Mouse (Mus musculus): Measurements from ENCODE around the gene E130114P18Rik. TPM values are rescaled to one million over a fixed set of nuclear protein-coding genes. Genes with fewer than 3 reads are reported as not detected.

E130114P18Rik gene
- polyA plus RNA-seq, 1 experiment from 2014 or later, result 1.6 TPM

- no peak overlapping the region for H3K27ac ChIP-seq (ENCODE audit: low read depth, low read length)
- H3K9me3 ChIP-seq (ENCODE audit: control insufficient read depth), result no peaks in the 10 kb centered on the region
- H3K4me2 ChIP-seq (replicated peaks; ENCODE audit: low read depth), result no peak overlapping the region
- H3K4me3 ChIP-seq (ENCODE audit: low read depth, low read length), result no peak overlapping the region
- no peaks in the 10 kb centered on the region for H3K36me3 ChIP-seq (ENCODE audit: control insufficient read depth, insufficient read depth)
- H3K27me3 ChIP-seq (replicated peaks; ENCODE audit: control insufficient read depth, insufficient read depth, low read length), result no peaks in the 10 kb centered on the region
- H3K4me1 ChIP-seq (replicated peaks; ENCODE audit: control insufficient read depth, insufficient read depth, low read length), result no peaks in the 10 kb centered on the region
- ATAC-seq, result no peak
- TF ChIP-seq CTCF (IDR thresholded peaks at IDR 0.05; ENCODE audit: low read depth), result no peak
- WGBS, result 82% methylated on average over 3 of the region's 3 CpGs
- H3K9ac ChIP-seq (ENCODE audit: low read depth, low read length), result no peak overlapping the region
These were observed 31.0 kb upstream of the E130114P18Rik start for GRCm38 (mm10) chr4:97808885-97809284.

- H3K9me3 ChIP-seq (ENCODE audit: control insufficient read depth), result no peaks in the 10 kb centered on the region
- no peaks in the 10 kb centered on the region for H3K4me1 ChIP-seq (replicated peaks; ENCODE audit: control insufficient read depth, insufficient read depth, low read length)
- ATAC-seq, result no peak
- no peak overlapping the region for H3K9ac ChIP-seq (ENCODE audit: low read depth, low read length)
- no peaks in the 10 kb centered on the region for H3K27me3 ChIP-seq (replicated peaks; ENCODE audit: control insufficient read depth, insufficient read depth, low read length)
- H3K27ac ChIP-seq (ENCODE audit: low read depth, low read length), result no peak overlapping the region
- no peaks in the 10 kb centered on the region for H3K36me3 ChIP-seq (ENCODE audit: control insufficient read depth, insufficient read depth)
- TF ChIP-seq CTCF (IDR thresholded peaks at IDR 0.05; ENCODE audit: low read depth), result no peak
- H3K4me3 ChIP-seq (ENCODE audit: low read depth, low read length), result no peak overlapping the region
- 93% methylated on average over 2 of the region's 2 CpGs for WGBS
- H3K4me2 ChIP-seq (replicated peaks; ENCODE audit: low read depth), result no peak overlapping the region
These were observed 29.0 kb upstream of the E130114P18Rik start for GRCm38 (mm10) chr4:97806924-97807323.

DNA sequence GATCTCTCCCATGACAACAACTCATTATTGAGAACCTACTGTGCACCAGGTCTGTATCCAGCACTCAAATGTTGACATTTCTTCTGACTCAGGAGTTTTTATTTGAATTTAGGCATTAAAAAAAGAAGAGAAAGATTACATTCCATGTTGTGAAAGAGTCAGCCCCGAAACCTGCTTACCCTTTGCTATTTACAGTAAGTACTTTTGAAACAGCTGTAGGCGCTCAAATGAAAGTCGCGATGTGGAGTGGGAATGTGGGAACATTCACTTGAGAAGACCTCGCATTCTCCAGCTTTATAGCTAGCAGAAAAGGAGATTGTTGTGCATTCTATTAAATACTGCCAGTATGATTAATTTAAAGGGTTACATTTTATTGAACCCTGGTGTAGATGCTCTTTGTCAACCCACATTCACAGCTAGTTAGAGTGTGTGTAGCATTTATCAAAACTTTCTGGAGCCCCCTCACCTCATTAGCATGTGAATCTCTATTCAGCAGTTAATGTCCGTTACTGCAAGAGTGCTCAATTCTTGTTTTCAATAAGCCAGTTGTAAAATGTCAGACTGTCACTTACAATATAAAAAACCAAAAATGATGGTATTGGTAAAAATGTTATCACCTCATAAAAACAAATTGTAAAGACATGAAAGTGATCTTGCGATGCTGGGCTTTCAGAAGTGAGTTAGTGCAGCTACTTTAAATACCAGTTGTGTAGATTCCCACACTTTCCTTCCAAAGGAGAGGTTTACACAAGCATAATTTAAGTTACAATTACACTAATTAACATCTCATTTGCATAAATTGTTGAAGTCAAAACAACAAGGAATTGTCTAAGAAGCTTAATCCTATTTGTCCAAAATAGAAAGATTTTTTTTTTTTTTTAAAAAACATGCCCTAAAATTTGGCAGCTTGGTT, 28.3 kb upstream of the E130114P18Rik start:
- Histone ChIP-seq H3K4me1 (replicated peaks; ENCODE audit: control insufficient read depth, insufficient read depth, low read length) (no peaks in the 10 kb centered on the region), H3K27me3 (replicated peaks; ENCODE audit: control insufficient read depth, insufficient read depth, low read length) (no peaks in the 10 kb centered on the region), H3K27ac (ENCODE audit: low read depth, low read length) (no peak overlapping the region), H3K9me3 (ENCODE audit: control insufficient read depth) (no peaks in the 10 kb centered on the region), H3K9ac (ENCODE audit: low read depth, low read length) (no peak overlapping the region), H3K4me2 (replicated peaks; ENCODE audit: low read depth) (no peak overlapping the region), H3K36me3 (ENCODE audit: control insufficient read depth, insufficient read depth) (no peaks in the 10 kb centered on the region), H3K4me3 (ENCODE audit: low read depth, low read length) (no peak overlapping the region)
- no peak for ATAC-seq
- TF ChIP-seq CTCF (IDR thresholded peaks at IDR 0.05; ENCODE audit: low read depth), result no peak
- 64% methylated on average over 7 of the region's 7 CpGs for WGBS

- WGBS, result 40% methylated on average over 2 of the region's 2 CpGs
- no peak for TF ChIP-seq CTCF (IDR thresholded peaks at IDR 0.05; ENCODE audit: low read depth)
These were observed 27.4 kb upstream of the E130114P18Rik start for GRCm38 (mm10) chr4:97805255-97805654.

GRCm38 (mm10) chr4:97804638-97805037, 26.8 kb upstream of the E130114P18Rik start:
- Histone ChIP-seq H3K36me3 (ENCODE audit: control insufficient read depth, insufficient read depth) (no peaks in the 10 kb centered on the region), H3K4me3 (ENCODE audit: low read depth, low read length) (no peak overlapping the region), H3K4me2 (replicated peaks; ENCODE audit: low read depth) (no peak overlapping the region), H3K27me3 (replicated peaks; ENCODE audit: control insufficient read depth, insufficient read depth, low read length) (no peaks in the 10 kb centered on the region), H3K9me3 (ENCODE audit: control insufficient read depth) (no peaks in the 10 kb centered on the region), H3K4me1 (replicated peaks; ENCODE audit: control insufficient read depth, insufficient read depth, low read length) (no peaks in the 10 kb centered on the region), H3K9ac (ENCODE audit: low read depth, low read length) (no peak overlapping the region), H3K27ac (ENCODE audit: low read depth, low read length) (no peak overlapping the region)
- WGBS, result 88% methylated on average over 5 of the region's 5 CpGs
- TF ChIP-seq CTCF (IDR thresholded peaks at IDR 0.05; ENCODE audit: low read depth), result no peak
- no peak for ATAC-seq

More at GRCm38 (mm10) chr4:97805255-97805654, 27.4 kb upstream of the E130114P18Rik start:
- no peak overlapping the region for H3K4me2 ChIP-seq (replicated peaks; ENCODE audit: low read depth)
- H3K9me3 ChIP-seq (ENCODE audit: control insufficient read depth), result no peaks in the 10 kb centered on the region
- no peak overlapping the region for H3K9ac ChIP-seq (ENCODE audit: low read depth, low read length)
- H3K27ac ChIP-seq (ENCODE audit: low read depth, low read length), result no peak overlapping the region
- H3K4me1 ChIP-seq (replicated peaks; ENCODE audit: control insufficient read depth, insufficient read depth, low read length), result no peaks in the 10 kb centered on the region
- H3K4me3 ChIP-seq (ENCODE audit: low read depth, low read length), result no peak overlapping the region
- H3K27me3 ChIP-seq (replicated peaks; ENCODE audit: control insufficient read depth, insufficient read depth, low read length), result no peaks in the 10 kb centered on the region
- ATAC-seq, result no peak
- no peaks in the 10 kb centered on the region for H3K36me3 ChIP-seq (ENCODE audit: control insufficient read depth, insufficient read depth)

DNA sequence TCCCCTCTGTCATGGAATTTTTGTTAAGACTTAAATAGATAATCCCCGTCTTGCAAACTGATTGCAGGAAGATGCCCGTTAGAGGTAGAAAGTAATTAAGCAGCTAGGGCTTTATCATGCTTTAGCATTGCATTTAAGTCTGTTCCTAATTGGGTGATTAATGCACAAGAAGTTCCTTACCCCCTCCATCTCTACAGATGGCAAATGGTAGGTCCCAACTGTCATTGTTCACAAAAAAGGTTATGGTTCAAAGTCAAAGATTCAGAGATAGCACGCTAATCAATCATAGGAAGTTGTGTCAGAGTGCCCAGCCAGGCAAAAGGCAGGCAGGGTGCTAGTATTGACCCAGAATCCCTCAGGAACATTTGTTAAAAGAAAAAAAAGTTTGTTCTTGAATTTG, 25.9 kb upstream of the E130114P18Rik start:
- Histone ChIP-seq H3K36me3 (ENCODE audit: control insufficient read depth, insufficient read depth) (no peaks in the 10 kb centered on the region), H3K27ac (ENCODE audit: low read depth, low read length) (no peak overlapping the region), H3K27me3 (replicated peaks; ENCODE audit: control insufficient read depth, insufficient read depth, low read length) (no peaks in the 10 kb centered on the region), H3K4me1 (replicated peaks; ENCODE audit: control insufficient read depth, insufficient read depth, low read length) (no peaks in the 10 kb centered on the region), H3K4me3 (ENCODE audit: low read depth, low read length) (no peak overlapping the region), H3K4me2 (replicated peaks; ENCODE audit: low read depth) (no peak overlapping the region), H3K9me3 (ENCODE audit: control insufficient read depth) (no peaks in the 10 kb centered on the region), H3K9ac (ENCODE audit: low read depth, low read length) (no peak overlapping the region)
- ATAC-seq, result no peak
- 77% methylated on average over 3 of the region's 3 CpGs for WGBS
- TF ChIP-seq CTCF (IDR thresholded peaks at IDR 0.05; ENCODE audit: low read depth), result no peak
